Mouse (Mus musculus) spleen, adult 2 months (tissue): ENCODE measurements around the gene Dcdc2c.

Experiments
- CTCF ChIP-seq: fragments of 200-500 bp; IDR thresholded peaks from 2 replicates; pipeline ENCODE4 v1.5.1; 2011; ENCODE audit warnings: mild to moderate bottlenecking, inconsistent platforms; ENCODE audit not compliant: insufficient read depth, insufficient read length, insufficient replicate concordance; ENCODE audit errors: extremely low read depth
- POLR2A ChIP-seq: fragments of 200-500 bp; IDR thresholded peaks from 2 replicates; pipeline ENCODE4 v1.6.1; 2011; ENCODE audit warnings: low read depth, low read length, inconsistent platforms

DNA sequence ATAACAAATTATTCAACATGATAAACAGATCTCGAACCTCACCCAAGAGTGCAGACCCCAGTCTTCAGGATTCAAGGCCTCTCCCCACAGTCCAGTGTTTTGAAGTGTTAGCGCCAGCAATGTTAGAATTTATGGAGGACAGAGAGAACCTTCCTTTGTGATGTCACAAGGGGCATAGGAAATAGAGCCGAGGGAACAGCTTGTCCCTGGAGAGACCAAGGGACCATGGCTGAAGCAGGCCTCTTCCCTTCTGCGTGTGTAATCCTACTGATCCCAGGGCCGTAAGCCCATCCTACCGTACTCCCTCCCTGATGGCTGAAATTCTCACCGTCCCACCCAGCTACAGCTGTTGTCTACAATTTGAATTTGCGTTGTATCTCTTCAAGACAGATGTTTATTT lies 30.2 kb upstream of the Dcdc2c start, which contains the start of gene Allc:
- TF ChIP-seq CTCF: no peak
- TF ChIP-seq POLR2A: no peak
